Mouse (Mus musculus) heart, postnatal 14 days (tissue): ENCODE data around the gene Slc35d2. TPM values are rescaled to one million over a fixed set of nuclear protein-coding genes. Genes with fewer than 3 reads are reported as not detected.
A peak's percentile ranks its signal among the peaks of the same experiment; 100 is the strongest.

Source experiments
- DNase-seq, 2 experiments: peaks; one replicate each; pipeline ENCODE4 v3.0.0; 2021 to 2022
- intact Hi-C: fragments of 180-260 bp; cut with DNase I; formaldehyde crosslinking; loops from one replicate; pipeline ENCODE4 v1.15.1; 2025
- long read RNA-seq, 2 experiments: library from polyadenylated mRNA; stranded (forward); transcript quantifications; one replicate each; pipeline ENCODE4 v2.0.0; 2021
- total RNA-seq, 2 experiments: library from RNA; stranded (reverse); gene quantifications; 2 replicates each; pipeline ENCODE4 v1.2.3; 2021

Slc35d2 gene
- 1 to 10 TPM; 1.4 to 1.8 TPM for total RNA-seq
- long read RNA-seq, experiment 1, partial matches to known transcripts = 0 of 3 reads
- long read RNA-seq, experiment 1, other reads (novel, unspliced or antisense) = 3 of 3 reads
- long read RNA-seq, experiment 2, partial matches to known transcripts = 0 of 2 reads
- long read RNA-seq, experiment 2, other reads (novel, unspliced or antisense) = 2 of 2 reads

DNA sequence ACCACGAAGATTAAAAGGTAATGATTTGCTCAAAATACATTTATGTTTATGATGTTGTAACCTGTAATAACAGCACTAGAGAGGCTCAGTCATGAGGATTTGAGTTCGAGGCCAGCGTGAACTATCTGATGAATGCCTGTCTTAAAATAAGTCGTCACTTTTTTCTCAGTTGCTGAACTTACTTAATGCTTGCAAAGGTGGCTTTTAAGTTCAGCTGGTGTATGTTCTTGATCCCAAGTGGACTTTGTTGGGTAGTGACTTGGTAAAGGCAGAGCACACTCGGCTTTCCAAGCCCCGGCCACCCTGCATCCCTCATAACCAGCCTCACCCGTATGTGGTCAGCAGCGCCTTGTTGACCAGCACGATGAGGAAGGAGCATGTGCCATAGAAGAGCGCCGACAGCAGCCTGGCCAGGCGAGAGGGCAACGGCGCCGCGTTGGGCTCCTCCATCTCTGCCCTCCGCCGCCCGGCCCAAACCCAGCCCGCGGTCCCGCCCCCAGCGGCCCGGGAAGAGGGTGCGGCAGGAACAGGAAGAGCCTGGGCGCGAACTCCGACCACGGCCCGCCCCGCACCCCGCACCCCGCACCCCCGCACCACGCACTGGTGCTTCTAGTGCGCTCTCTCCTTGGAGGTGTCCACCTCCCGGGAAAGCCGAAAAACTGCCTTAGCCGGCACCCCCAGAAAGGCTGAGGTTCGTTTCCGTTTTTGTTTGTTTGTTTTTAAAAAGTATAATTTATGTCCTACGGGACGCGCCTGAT, at the start of gene Slc35d2:
Slc35d2 (minus strand) TSS at position 511 of the 758 bp plus-strand sequence.
- peak; percentile 78 to 83 for DNase-seq
- intact Hi-C loops = no loop called here

DNA sequence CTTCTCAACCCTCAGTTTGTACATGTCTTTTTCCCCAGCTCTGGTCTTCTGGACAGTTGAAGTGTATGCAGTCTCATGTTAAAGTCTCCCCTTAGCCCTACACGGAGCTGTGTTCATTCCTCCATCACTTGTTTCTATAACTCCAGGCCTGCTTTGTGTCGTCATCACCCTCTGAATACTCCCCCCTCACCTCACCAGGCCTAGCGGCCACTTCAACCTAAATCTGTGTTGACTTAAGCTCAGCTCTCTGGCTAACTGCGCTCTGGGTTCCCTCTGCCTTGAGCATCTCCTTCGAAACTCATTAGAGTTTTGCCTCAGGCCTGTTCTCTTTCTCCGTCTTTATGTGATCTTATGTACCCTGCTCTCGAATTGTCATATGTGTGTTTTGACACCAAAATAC, 48.8 kb upstream of the Slc35d2 start:
- intact Hi-C loops = no loop called here
- DNase-seq = no peak

- no peak for DNase-seq
- intact Hi-C loops = no loop called here
Observed at GRCm38 (mm10) chr13:64169746-64170145, 40.6 kb upstream of the Slc35d2 start.

DNA sequence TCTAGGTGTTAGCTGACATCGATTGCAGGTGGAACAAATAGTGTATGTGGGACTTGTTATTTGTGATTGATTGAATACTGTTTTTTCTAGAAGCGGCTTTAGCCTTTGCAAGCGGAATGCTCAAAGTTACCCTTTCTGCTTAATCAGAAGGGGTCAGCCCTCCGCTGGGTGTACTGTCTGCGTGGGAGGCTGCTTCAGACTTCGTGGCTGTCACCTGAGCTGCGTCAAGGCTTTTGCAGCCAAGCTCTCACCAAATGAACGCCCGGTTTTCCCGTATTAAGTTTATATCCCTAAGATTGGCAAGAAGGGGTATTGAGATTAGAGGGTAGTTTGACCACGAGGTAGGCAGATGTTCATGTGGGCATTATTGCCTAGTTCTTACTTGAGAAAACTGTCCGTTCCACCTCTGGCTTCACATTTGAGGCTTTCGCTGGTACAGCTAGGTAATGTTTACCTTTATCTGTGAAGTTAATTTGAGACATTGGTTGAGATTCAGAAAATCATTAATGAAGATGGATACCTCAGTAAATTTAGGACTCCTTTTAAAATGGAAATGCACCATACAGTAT, 34.1 kb upstream of the Slc35d2 start:
- no peak for DNase-seq
- intact Hi-C loops = loop anchor here (5.0 kb wide), 2 partner anchors 149 to 731 kb away; partner anchors contain the start of gene Aaed1

DNA sequence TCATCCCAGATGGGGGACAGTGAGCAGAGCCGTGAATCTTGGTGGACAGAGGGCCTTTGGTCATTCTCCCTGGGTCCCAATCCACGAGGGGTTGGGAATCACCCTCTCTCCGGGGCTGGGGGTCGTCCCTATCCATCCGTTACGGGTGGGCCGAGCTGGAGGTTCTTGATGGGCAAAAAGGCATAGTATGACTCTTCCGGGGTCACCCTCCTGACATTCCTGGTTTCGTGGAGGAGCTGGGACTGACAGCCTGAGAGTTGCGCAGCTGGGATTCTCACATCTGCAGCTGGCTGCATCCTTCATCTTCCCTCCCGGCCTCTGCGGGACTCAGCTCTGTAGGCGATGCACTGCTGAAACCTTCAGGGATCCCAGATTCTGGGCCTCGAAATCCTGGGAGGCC, 33.5 kb upstream of the Slc35d2 start:
- intact Hi-C loops = loop anchor here (5.0 kb wide), 2 partner anchors 150 to 730 kb away; partner anchors contain the start of gene Aaed1

DNA sequence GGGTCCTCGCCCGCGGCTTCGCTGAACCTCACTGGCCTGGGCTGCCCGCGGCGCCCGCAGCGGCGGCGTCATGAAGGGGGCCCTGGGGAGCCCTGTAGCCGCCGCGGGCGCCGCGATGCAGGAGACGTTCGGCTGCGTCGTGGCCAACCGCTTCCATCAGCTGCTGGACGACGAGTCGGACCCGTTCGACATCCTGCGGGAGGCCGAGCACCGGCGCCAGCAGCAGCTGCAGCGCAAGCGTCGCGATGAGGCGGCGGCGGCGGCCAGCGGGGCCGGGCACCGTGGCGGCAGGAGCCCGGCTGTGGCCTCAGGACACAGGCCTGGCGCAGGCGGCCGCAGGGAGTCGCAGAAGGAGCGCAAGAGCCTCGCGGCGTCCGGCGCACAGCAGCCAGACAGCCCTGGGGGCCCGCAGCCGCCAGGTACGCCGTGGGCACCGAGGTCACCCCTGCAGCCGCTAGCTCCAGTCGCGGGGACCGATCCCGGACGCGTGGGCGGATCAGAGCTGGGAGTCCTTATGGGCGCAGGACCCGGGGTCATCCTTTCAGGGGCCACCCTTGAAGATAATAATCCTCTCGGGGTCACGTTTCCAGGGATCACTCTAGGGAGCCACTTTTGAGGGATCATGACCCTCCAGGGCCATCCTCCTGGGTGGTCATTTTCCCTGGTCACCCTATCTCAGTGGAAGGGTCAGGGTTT, 32.9 kb upstream of the Slc35d2 start:
- intact Hi-C loops = loop anchor here (5.0 kb wide), 2 partner anchors 150 to 730 kb away; partner anchors contain the start of gene Aaed1
- no peak for DNase-seq

More for the DNA sequence above, 33.5 kb upstream of the Slc35d2 start:
- peak; percentile 8 to 21 for DNase-seq

GRCm38 (mm10) chr13:64161548-64161915, 32.4 kb upstream of the Slc35d2 start, which contains the start of gene Habp4:
Gene Habp4, plus strand, starts transcription at chr13:64161824.
- DNase-seq = peak; percentile 98
- intact Hi-C loops = loop anchor here (5.0 kb wide), 2 partner anchors 151 to 729 kb away; partner anchors contain the start of gene Aaed1

GRCm38 (mm10) chr13:64156966-64157365, 27.8 kb upstream of the Slc35d2 start:
- intact Hi-C loops = loop anchor here (10.0 kb wide), 1 partner anchor 1088 kb away; no protein-coding TSS in a partner anchor
- DNase-seq = no peak

GRCm38 (mm10) chr13:64155171-64155571, 26.0 kb upstream of the Slc35d2 start:
- intact Hi-C loops = loop anchor here (10.0 kb wide), 1 partner anchor 1090 kb away; no protein-coding TSS in a partner anchor
- DNase-seq = peak in 1 of 2 experiments; percentile 25

DNA sequence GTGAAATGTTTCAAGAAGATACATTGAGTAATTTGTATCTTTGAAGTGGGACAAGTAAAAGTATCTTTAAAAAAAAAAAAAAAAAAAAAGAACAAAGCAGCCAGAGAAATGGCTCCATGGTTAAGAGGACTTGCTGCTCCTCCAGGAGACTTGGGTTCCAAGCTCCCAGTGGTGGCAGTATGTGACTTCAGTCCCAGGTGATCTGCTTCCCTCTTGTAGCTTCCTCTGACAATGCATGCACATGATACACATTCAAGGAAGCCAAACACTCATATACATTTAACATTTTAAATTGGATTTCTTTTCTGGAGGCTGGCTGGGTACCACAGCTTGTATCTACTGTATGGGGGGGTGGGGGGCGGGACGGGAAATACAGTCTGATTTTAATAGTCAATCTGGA, 25.5 kb upstream of the Slc35d2 start:
- DNase-seq = no peak
- intact Hi-C loops = loop anchor here (10.0 kb wide), 1 partner anchor 1090 kb away; no protein-coding TSS in a partner anchor

- intact Hi-C loops = loop anchor here (10.0 kb wide), 1 partner anchor 1091 kb away; no protein-coding TSS in a partner anchor
- DNase-seq = peak; percentile 55 to 57
Observed at GRCm38 (mm10) chr13:64153751-64154267, 24.6 kb upstream of the Slc35d2 start.

DNA sequence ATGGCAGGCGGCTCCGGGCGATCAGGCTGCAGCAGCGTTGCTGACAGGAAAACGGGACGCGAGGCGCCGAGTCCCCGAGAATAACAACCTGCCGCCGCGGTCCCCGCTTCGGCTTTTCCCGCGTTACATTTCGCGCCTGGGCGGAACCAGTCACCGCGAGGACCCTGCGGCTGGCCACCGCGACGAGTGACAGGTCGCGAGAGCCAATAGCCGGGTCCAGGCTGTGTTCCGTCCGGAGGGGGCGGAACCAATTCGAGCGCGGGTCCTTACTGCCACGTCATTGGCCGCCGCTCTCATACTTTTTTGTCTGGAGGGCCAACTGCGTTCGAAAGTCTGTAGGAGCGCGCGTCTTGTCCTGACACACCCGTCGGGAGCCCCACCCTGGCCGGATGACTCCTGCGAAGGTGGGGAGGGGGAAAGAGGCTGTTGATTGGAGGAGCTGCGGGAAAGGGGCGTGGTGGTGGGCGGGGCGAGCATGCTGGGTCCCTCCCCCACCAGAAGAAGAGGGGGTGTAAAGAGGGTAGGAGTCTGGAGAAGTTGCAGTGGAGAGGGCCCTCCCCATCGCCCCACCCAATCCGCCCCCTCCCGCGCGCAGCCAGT, 24.0 kb upstream of the Slc35d2 start, which contains the start of gene Zfp367:
Zfp367 (minus strand) TSS at position 120 of the 600 bp plus-strand sequence.
- peak; percentile 96 to 97 for DNase-seq
- intact Hi-C loops = loop anchor here (10.0 kb wide), 1 partner anchor 1092 kb away; no protein-coding TSS in a partner anchor

DNA sequence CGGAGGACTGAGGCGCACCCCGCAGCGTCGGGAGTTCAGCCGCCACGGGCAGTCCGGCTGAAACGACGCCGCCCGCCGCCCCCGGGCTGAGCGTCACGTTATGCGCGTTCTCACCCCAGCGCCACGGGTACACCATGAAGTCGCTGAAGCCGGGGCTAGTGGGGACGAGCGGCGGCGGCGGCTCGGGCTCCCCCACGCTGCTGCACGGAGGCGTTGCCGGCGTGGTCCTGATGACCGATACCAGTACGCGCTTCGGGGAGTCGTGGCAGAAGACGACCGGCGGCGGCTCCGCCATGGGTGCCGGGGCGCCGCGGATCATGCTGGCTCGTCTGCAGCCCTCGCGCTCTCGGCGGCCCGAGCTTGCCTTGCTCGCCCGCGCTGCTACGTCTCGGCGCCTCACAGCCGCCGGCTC, 23.5 kb upstream of the Slc35d2 start:
- intact Hi-C loops = loop anchor here (10.0 kb wide), 1 partner anchor 1092 kb away; no protein-coding TSS in a partner anchor
- DNase-seq = peak in 1 of 2 experiments; percentile 50

- peak; percentile 87 to 89 for DNase-seq
- intact Hi-C loops = loop anchor here (10.0 kb wide), 1 partner anchor 1093 kb away; no protein-coding TSS in a partner anchor
Observed at GRCm38 (mm10) chr13:64152241-64152669, 23.1 kb upstream of the Slc35d2 start.

DNA sequence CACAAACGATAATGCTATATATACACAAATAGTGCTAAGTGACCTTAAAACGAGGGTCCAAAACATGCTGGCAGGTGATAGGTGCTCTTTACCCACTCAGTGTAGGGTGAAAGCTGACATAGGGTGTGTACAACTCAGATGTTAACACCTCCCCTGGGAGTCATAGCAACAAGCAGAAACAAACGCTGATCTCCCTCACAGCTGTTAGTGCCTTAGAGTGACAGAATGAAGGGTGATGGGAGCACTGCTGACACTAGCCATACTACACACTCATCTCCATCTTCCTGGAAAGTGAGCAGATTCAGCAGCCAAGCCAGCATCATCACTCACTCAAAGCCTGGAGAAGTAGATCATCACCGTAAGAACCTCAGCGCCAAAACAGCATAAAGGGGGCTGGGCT, 21.0 kb upstream of the Slc35d2 start:
- peak in 1 of 2 experiments; percentile 16 for DNase-seq
- intact Hi-C loops = loop anchor here (10.0 kb wide), 1 partner anchor 1095 kb away; no protein-coding TSS in a partner anchor

- peak; percentile 38 to 48 for DNase-seq
- intact Hi-C loops = no loop called here
Observed at GRCm38 (mm10) chr13:64129616-64130375, 628 bp upstream of the Slc35d2 start.

GRCm38 (mm10) chr13:64126316-64126715, 2.9 kb downstream of the Slc35d2 start:
- no peak for DNase-seq
- intact Hi-C loops = no loop called here

- no peak for DNase-seq
- intact Hi-C loops = no loop called here
Observed at GRCm38 (mm10) chr13:64124886-64125285, 4.3 kb downstream of the Slc35d2 start.
